Mouse (Mus musculus): ENCODE results near the gene Eif4e2. TPM values are rescaled to one million over a fixed set of nuclear protein-coding genes. Genes with fewer than 3 reads are reported as not detected.

Eif4e2 gene
- total RNA-seq, 2 experiments from 2014 or later = 59.8 to 60.1 TPM

DNA sequence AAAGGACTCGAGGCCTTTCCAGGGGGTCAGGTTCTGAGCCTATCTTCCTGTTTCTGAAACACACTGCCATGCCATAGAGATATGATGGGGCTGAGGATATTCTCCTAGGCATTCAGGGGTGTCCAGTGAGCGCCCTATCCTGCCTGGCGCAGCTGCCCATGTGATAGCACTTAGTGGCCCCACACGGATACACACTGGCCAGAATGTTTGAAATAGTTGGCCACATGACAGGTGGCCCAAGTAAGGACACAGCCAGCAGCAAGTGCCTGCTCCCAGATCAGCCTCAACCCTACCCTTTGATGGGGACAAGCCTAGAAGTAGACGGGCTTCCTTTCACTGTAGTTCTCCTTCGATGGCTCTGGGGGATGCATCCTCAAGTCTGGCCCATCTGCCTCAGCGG, 9.2 kb upstream of the Eif4e2 start, which contains the start of gene Chrng:
Chrng (plus strand) TSS at position 193 of the 400 bp plus-strand sequence.
- no peak within 1 kb of the TSS for H3K4me3 ChIP-seq
- no peak for TF ChIP-seq CTCF (IDR thresholded peaks at IDR 0.05)
- no peak for DNase-seq (ENCODE audit: extremely low spot score in 1 of 2, low spot score in 2 of 2)
- H3K27ac ChIP-seq = no peak within 1 kb of the TSS
- intact Hi-C loops (cut with DNase I) = no loop called here

DNA sequence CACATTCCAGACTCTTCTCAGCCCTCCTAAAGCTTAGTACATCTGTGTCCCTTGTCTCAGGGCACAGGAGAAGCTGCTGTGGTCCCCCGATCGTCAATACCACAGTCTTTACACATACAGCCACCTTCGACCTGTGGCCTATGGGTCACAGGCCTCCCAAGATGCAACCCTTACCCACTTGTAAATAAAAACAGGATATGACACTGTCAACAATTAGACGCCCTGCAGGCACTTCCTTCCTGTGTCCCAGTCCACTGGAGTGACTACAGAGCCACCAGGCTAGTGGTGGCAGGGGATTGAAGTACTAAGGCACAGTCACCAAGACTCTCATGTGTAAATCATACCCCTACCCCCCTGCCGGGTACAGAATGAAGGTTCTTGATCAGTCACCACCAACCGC, 8.7 kb upstream of the Eif4e2 start:
- no peak for TF ChIP-seq CTCF (IDR thresholded peaks at IDR 0.05)
- Histone ChIP-seq H3K27ac (no peak overlapping the region), H3K4me3 (no peak overlapping the region)
- DNase-seq (ENCODE audit: extremely low spot score in 1 of 2, low spot score in 2 of 2) = no peak
- intact Hi-C loops (cut with DNase I) = no loop called here

DNA sequence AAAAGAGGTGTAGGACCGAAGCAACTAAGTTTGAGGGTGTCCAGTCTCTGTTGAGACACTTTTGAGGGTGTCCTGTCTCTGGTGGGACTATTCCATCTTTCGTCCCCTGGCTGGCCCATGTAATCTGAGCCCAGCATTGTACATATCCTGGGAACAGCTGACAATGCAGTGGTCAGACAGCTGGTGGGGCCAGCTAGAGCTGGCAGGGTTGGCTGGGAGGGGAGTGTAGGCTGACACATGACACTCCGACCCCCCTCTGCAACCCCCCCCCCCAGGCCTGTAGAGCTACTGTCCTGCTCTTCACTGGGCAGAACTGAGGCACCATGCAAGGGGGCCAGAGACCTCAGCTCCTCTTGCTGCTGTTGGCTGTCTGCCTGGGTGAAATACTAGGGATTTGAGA, 8.2 kb upstream of the Eif4e2 start:
- no peak for DNase-seq (ENCODE audit: extremely low spot score in 1 of 2, low spot score in 2 of 2)
- intact Hi-C loops (cut with DNase I) = no loop called here
- Histone ChIP-seq H3K27ac (no peak overlapping the region), H3K4me3 (no peak overlapping the region)
- no peak for TF ChIP-seq CTCF (IDR thresholded peaks at IDR 0.05)

DNA sequence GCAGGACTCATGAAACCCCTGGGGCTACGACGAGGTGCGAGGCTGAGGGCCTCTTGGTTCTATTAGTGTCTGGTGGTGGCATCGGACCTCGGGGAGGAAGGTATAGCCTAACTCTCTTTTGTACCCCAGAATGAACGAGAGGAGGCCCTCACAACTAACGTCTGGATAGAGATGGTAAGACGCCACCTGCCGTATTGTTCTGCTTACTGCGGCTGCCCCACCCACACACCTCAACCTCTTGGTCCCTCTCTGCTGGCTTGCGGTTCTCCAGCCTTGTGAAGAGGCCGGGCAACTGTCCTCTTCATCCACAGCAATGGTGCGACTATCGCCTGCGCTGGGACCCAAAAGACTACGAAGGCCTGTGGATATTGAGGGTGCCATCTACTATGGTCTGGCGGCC, 7.4 kb upstream of the Eif4e2 start:
- peak; percentile 29 for TF ChIP-seq CTCF (IDR thresholded peaks at IDR 0.05)
- H3K4me3 ChIP-seq = no peak overlapping the region
- no peak for DNase-seq (ENCODE audit: extremely low spot score in 1 of 2, low spot score in 2 of 2)
- intact Hi-C loops (cut with DNase I) = no loop called here
- H3K27ac ChIP-seq = no peak overlapping the region

GRCm38 (mm10) chr1:87211431-87211830, 2.3 kb upstream of the Eif4e2 start:
- intact Hi-C loops (cut with DNase I) = loop anchor here (10.0 kb wide), 2 partner anchors 543 to 777 kb away; partner anchors contain the start of gene Atg16l1
- no peak overlapping the region for H3K4me3 ChIP-seq
- no peak for DNase-seq (ENCODE audit: extremely low spot score in 1 of 2, low spot score in 2 of 2)
- H3K27ac ChIP-seq = no peak overlapping the region
- no peak for TF ChIP-seq CTCF (IDR thresholded peaks at IDR 0.05)

DNA sequence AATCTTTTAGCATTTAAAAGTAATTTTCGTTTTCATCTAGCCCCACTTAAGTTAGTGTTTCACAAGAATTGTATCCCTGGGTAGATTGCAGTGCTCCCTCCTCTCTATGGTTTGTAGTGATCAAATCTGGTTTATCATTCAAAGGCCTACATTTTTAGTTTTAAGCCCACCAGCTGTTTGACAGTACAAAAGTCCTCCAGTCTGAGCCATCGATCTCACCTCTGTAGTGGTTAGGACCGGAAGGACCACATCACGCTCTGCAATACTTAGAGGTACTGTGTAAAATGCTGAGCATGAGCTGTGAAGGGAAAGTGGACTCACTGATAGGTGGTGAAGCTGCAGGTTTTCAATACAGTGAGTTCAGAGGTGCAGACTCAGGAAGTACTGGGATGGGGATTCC, 1.0 kb downstream of the Eif4e2 start:
- H3K4me3 ChIP-seq = peak overlapping the region; percentile 77
- TF ChIP-seq CTCF (IDR thresholded peaks at IDR 0.05) = no peak
- no peak for DNase-seq (ENCODE audit: extremely low spot score in 1 of 2, low spot score in 2 of 2)
- H3K27ac ChIP-seq = peak overlapping the region; percentile 92; the same call in 1 of the 2 replicates
- intact Hi-C loops (cut with DNase I) = loop anchor here (10.0 kb wide), 2 partner anchors 540 to 780 kb away; partner anchors contain the start of gene Atg16l1

DNA sequence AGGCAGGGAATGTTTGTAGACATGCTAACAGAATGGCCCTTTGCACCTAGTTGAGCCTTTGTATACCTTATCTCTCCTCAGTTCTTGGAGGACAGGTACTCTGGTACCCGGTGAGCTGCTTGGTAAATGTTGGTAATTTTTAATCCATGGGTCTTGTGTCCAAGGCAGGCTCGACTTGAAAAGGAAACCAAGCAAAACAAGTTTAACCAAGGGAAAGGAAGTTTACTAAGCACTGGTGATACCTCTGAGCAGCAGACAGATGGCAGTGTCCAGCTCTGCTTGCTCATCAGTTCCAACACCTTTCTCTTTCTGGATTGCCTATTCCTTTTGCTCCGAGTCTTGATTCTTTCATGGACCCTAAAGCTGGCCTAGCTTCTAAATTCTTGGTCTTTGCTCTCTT, 4.2 kb downstream of the Eif4e2 start:
- intact Hi-C loops (cut with DNase I) = loop anchor here (10.0 kb wide), 2 partner anchors 537 to 783 kb away; partner anchors contain the start of gene Atg16l1
- no peak overlapping the region for H3K4me3 ChIP-seq
- no peak for DNase-seq (ENCODE audit: extremely low spot score in 1 of 2, low spot score in 2 of 2)
- peak; percentile 76 for TF ChIP-seq CTCF (IDR thresholded peaks at IDR 0.05)
- no peak overlapping the region for H3K27ac ChIP-seq

GRCm38 (mm10) chr1:87225739-87226138, 12.0 kb downstream of the Eif4e2 start:
- no peak for DNase-seq (ENCODE audit: extremely low spot score in 1 of 2, low spot score in 2 of 2)
- Histone ChIP-seq H3K4me3 (no peak overlapping the region), H3K27ac (no peak overlapping the region)
- no peak for TF ChIP-seq CTCF (IDR thresholded peaks at IDR 0.05)
- intact Hi-C loops (cut with DNase I) = no loop called here

DNA sequence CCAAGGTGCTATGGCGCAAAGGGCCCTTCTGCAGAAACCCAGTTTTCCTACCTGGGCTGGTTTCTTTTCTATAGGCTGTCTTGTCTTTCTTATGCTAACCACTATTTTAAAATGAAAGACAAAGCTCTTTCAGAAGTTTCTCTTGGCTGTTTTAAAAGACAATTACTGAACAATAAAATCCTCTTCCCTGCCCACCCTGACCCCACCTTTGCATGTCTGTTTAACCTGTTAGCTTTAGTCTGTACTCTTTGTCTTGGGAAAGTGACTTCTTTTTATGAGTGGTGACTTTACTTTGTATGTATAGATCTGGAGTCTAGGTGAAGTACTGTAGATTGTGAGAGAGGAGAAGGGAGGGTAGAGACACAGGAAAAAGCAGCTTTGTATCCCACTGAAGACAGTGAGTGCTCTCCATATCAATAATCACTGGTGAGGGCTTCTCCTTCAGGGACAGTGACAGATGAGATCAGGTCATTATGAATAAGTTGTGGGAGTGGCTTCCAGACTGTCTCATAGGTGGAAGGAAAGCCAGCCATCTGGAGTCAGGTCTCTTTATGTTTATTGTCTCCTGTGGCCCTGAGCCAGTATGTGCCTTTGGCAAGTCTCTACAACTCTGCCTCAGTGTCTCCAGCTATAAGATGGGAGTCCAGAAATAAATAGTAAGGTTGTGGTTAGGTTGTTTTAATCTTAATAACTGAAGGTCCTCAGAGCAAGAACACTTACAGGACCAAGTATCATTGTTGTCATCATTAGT, 12.9 kb downstream of the Eif4e2 start:
- Histone ChIP-seq H3K27ac (no peak overlapping the region), H3K4me3 (no peak overlapping the region)
- DNase-seq (ENCODE audit: extremely low spot score in 1 of 2, low spot score in 2 of 2) = no peak
- no peak for TF ChIP-seq CTCF (IDR thresholded peaks at IDR 0.05)
- intact Hi-C loops (cut with DNase I) = no loop called here

- TF ChIP-seq CTCF (IDR thresholded peaks at IDR 0.05) = no peak
- Histone ChIP-seq H3K4me3 (no peak overlapping the region), H3K27ac (no peak overlapping the region)
- intact Hi-C loops (cut with DNase I) = no loop called here
- no peak for DNase-seq (ENCODE audit: extremely low spot score in 1 of 2, low spot score in 2 of 2)
These were observed 13.4 kb downstream of the Eif4e2 start for GRCm38 (mm10) chr1:87227160-87227550.

- intact Hi-C loops (cut with DNase I) = no loop called here
- no peak for TF ChIP-seq CTCF (IDR thresholded peaks at IDR 0.05)
- H3K27ac ChIP-seq = no peak overlapping the region
- H3K4me3 ChIP-seq = no peak overlapping the region
- no peak for DNase-seq (ENCODE audit: extremely low spot score in 1 of 2, low spot score in 2 of 2)
These were observed 16.9 kb downstream of the Eif4e2 start for GRCm38 (mm10) chr1:87230606-87231005.

- Histone ChIP-seq H3K27ac (no peak overlapping the region), H3K4me3 (no peak overlapping the region)
- DNase-seq (ENCODE audit: extremely low spot score in 1 of 2, low spot score in 2 of 2) = no peak
- intact Hi-C loops (cut with DNase I) = no loop called here
- no peak for TF ChIP-seq CTCF (IDR thresholded peaks at IDR 0.05)
These were observed 18.5 kb downstream of the Eif4e2 start for GRCm38 (mm10) chr1:87232197-87232596.

GRCm38 (mm10) chr1:87239056-87239455, 25.3 kb downstream of the Eif4e2 start:
- TF ChIP-seq CTCF (IDR thresholded peaks at IDR 0.05) = no peak
- Histone ChIP-seq H3K27ac (no peak overlapping the region), H3K4me3 (no peak overlapping the region)
- no peak for DNase-seq (ENCODE audit: extremely low spot score in 1 of 2, low spot score in 2 of 2)
- intact Hi-C loops (cut with DNase I) = no loop called here

All from left cerebral cortex, adult 2 months (tissue).